Mouse (Mus musculus): ENCODE results near the gene Camsap1. TPM values are rescaled to one million over a fixed set of nuclear protein-coding genes. Genes with fewer than 3 reads are reported as not detected.
A peak's percentile ranks its signal among the peaks of the same experiment; 100 is the strongest.

Gene Camsap1
- polyA plus RNA-seq, 1 experiment from 2014 or later: 95.9 TPM

GRCm38 (mm10) chr2:25888144-25888543 lies 94.9 kb downstream of the Camsap1 start:
- no peaks in the 10 kb centered on the region for H3K27me3 ChIP-seq (ENCODE audit: control insufficient read depth, insufficient read depth, low read length)
- H3K9me3 ChIP-seq (ENCODE audit: control insufficient read depth, low read length): no peaks in the 10 kb centered on the region
- H3K36me3 ChIP-seq (ENCODE audit: control insufficient read depth, insufficient read depth, low read length): no peaks in the 10 kb centered on the region
- no peaks in the 10 kb centered on the region for H3K4me1 ChIP-seq (ENCODE audit: control insufficient read depth, insufficient read depth, low read length)
- no peak overlapping the region for H3K4me3 ChIP-seq (replicated peaks; ENCODE audit: low read depth, low read length)
- H3K4me2 ChIP-seq (ENCODE audit: low read length): no peak overlapping the region
- ATAC-seq (ENCODE audit: low FRiP score, low TSS enrichment) (no peak), DNase-seq (no peak)
- no peak overlapping the region for H3K27ac ChIP-seq (replicated peaks; ENCODE audit: low read depth, low read length)
- H3K9ac ChIP-seq (replicated peaks; ENCODE audit: low read length): no peak overlapping the region
- WGBS: 53% methylated on average over 5 of the region's 5 CpGs

- Histone ChIP-seq H3K36me3 (ENCODE audit: control insufficient read depth, insufficient read depth, low read length) (no peaks in the 10 kb centered on the region), H3K9ac (replicated peaks; ENCODE audit: low read length) (no peak overlapping the region), H3K4me3 (replicated peaks; ENCODE audit: low read depth, low read length) (no peak overlapping the region), H3K9me3 (ENCODE audit: control insufficient read depth, low read length) (no peaks in the 10 kb centered on the region), H3K27me3 (ENCODE audit: control insufficient read depth, insufficient read depth, low read length) (no peaks in the 10 kb centered on the region), H3K4me1 (ENCODE audit: control insufficient read depth, insufficient read depth, low read length) (no peaks in the 10 kb centered on the region), H3K4me2 (ENCODE audit: low read length) (no peak overlapping the region), H3K27ac (replicated peaks; ENCODE audit: low read depth, low read length) (no peak overlapping the region)
- DNase-seq: no peak
- WGBS: 75% methylated on average over 8 of the region's 8 CpGs
- ATAC-seq (ENCODE audit: low FRiP score, low TSS enrichment): no peak
Observed at GRCm38 (mm10) chr2:25887226-25887625, 95.9 kb downstream of the Camsap1 start.

GRCm38 (mm10) chr2:25884756-25885155 lies 98.3 kb downstream of the Camsap1 start:
- H3K4me3 ChIP-seq (replicated peaks; ENCODE audit: low read depth, low read length): no peak overlapping the region
- H3K36me3 ChIP-seq (ENCODE audit: control insufficient read depth, insufficient read depth, low read length): no peaks in the 10 kb centered on the region
- ATAC-seq (ENCODE audit: low FRiP score, low TSS enrichment) (no peak), DNase-seq (no peak)
- 87% methylated on average over 3 of the region's 3 CpGs for WGBS
- no peaks in the 10 kb centered on the region for H3K27me3 ChIP-seq (ENCODE audit: control insufficient read depth, insufficient read depth, low read length)
- H3K27ac ChIP-seq (replicated peaks; ENCODE audit: low read depth, low read length): no peak overlapping the region
- no peak overlapping the region for H3K9ac ChIP-seq (replicated peaks; ENCODE audit: low read length)
- H3K4me1 ChIP-seq (ENCODE audit: control insufficient read depth, insufficient read depth, low read length): no peaks in the 10 kb centered on the region
- H3K4me2 ChIP-seq (ENCODE audit: low read length): no peak overlapping the region
- H3K9me3 ChIP-seq (ENCODE audit: control insufficient read depth, low read length): no peaks in the 10 kb centered on the region

- no peaks in the 10 kb centered on the region for H3K9me3 ChIP-seq (ENCODE audit: control insufficient read depth, low read length)
- no peak overlapping the region for H3K4me3 ChIP-seq (replicated peaks; ENCODE audit: low read depth, low read length)
- no peaks in the 10 kb centered on the region for H3K36me3 ChIP-seq (ENCODE audit: control insufficient read depth, insufficient read depth, low read length)
- no peak overlapping the region for H3K4me2 ChIP-seq (ENCODE audit: low read length)
- no peak for DNase-seq
- no peak overlapping the region for H3K27ac ChIP-seq (replicated peaks; ENCODE audit: low read depth, low read length)
- peaks cover 8% of the 10 kb centered on the region; the same call in 1 of the 2 replicates for H3K4me1 ChIP-seq (ENCODE audit: control insufficient read depth, insufficient read depth, low read length)
- no peaks in the 10 kb centered on the region for H3K27me3 ChIP-seq (ENCODE audit: control insufficient read depth, insufficient read depth, low read length)
- no peak for ATAC-seq (ENCODE audit: low FRiP score, low TSS enrichment)
- 64% methylated on average over 1 of the region's 1 CpGs for WGBS
- no peak overlapping the region for H3K9ac ChIP-seq (replicated peaks; ENCODE audit: low read length)
Observed at GRCm38 (mm10) chr2:25882276-25882675, 100.8 kb downstream of the Camsap1 start.

- ATAC-seq (ENCODE audit: low FRiP score, low TSS enrichment): no peak
- Histone ChIP-seq H3K4me1 (ENCODE audit: control insufficient read depth, insufficient read depth, low read length) (peaks cover 8% of the 10 kb centered on the region; the same call in 1 of the 2 replicates), H3K4me3 (replicated peaks; ENCODE audit: low read depth, low read length) (no peak overlapping the region), H3K27me3 (ENCODE audit: control insufficient read depth, insufficient read depth, low read length) (no peaks in the 10 kb centered on the region), H3K9ac (replicated peaks; ENCODE audit: low read length) (no peak overlapping the region), H3K9me3 (ENCODE audit: control insufficient read depth, low read length) (no peaks in the 10 kb centered on the region), H3K4me2 (ENCODE audit: low read length) (no peak overlapping the region), H3K27ac (replicated peaks; ENCODE audit: low read depth, low read length) (no peak overlapping the region), H3K36me3 (ENCODE audit: control insufficient read depth, insufficient read depth, low read length) (no peaks in the 10 kb centered on the region)
- DNase-seq: no peak
- WGBS: 83% methylated on average over 4 of the region's 4 CpGs
Observed at GRCm38 (mm10) chr2:25879061-25879460, 104.0 kb downstream of the Camsap1 start.

GRCm38 (mm10) chr2:25878516-25878915 lies 104.6 kb downstream of the Camsap1 start:
- Histone ChIP-seq H3K27me3 (ENCODE audit: control insufficient read depth, insufficient read depth, low read length) (no peaks in the 10 kb centered on the region), H3K36me3 (ENCODE audit: control insufficient read depth, insufficient read depth, low read length) (no peaks in the 10 kb centered on the region), H3K9ac (replicated peaks; ENCODE audit: low read length) (peak overlapping the region; percentile 75; the same call in 1 of the 2 replicates), H3K27ac (replicated peaks; ENCODE audit: low read depth, low read length) (no peak overlapping the region), H3K4me2 (ENCODE audit: low read length) (peak overlapping the region; percentile 66), H3K4me1 (ENCODE audit: control insufficient read depth, insufficient read depth, low read length) (peaks cover 8% of the 10 kb centered on the region; the same call in 1 of the 2 replicates), H3K4me3 (replicated peaks; ENCODE audit: low read depth, low read length) (peak overlapping the region; percentile 53), H3K9me3 (ENCODE audit: control insufficient read depth, low read length) (no peaks in the 10 kb centered on the region)
- DNase-seq (no peak), ATAC-seq (ENCODE audit: low FRiP score, low TSS enrichment) (no peak)
- WGBS: 89% methylated on average over 2 of the region's 2 CpGs

- Histone ChIP-seq H3K27me3 (ENCODE audit: control insufficient read depth, insufficient read depth, low read length) (no peaks in the 10 kb centered on the region), H3K9ac (replicated peaks; ENCODE audit: low read length) (peak overlapping the region; percentile 75), H3K4me2 (ENCODE audit: low read length) (peak overlapping the region; percentile 66), H3K36me3 (ENCODE audit: control insufficient read depth, insufficient read depth, low read length) (no peaks in the 10 kb centered on the region), H3K4me1 (ENCODE audit: control insufficient read depth, insufficient read depth, low read length) (peaks cover 8% of the 10 kb centered on the region; the same call in 1 of the 2 replicates), H3K4me3 (replicated peaks; ENCODE audit: low read depth, low read length) (peak overlapping the region; percentile 53), H3K27ac (replicated peaks; ENCODE audit: low read depth, low read length) (no peak overlapping the region), H3K9me3 (ENCODE audit: control insufficient read depth, low read length) (no peaks in the 10 kb centered on the region)
- 2% methylated on average over 49 of the region's 49 CpGs for WGBS
- DNase-seq (peak; percentile 68), ATAC-seq (ENCODE audit: low FRiP score, low TSS enrichment) (peak; percentile 37; the same call in 1 of the 2 replicates)
Observed at GRCm38 (mm10) chr2:25877736-25878268, 105.3 kb downstream of the Camsap1 start.

GRCm38 (mm10) chr2:25877250-25877735 lies 105.8 kb downstream of the Camsap1 start:
- Histone ChIP-seq H3K4me1 (ENCODE audit: control insufficient read depth, insufficient read depth, low read length) (peaks cover 8% of the 10 kb centered on the region; the same call in 1 of the 2 replicates), H3K27ac (replicated peaks; ENCODE audit: low read depth, low read length) (no peak overlapping the region), H3K4me2 (ENCODE audit: low read length) (peak overlapping the region; percentile 66), H3K4me3 (replicated peaks; ENCODE audit: low read depth, low read length) (peak overlapping the region; percentile 53), H3K27me3 (ENCODE audit: control insufficient read depth, insufficient read depth, low read length) (no peaks in the 10 kb centered on the region), H3K9ac (replicated peaks; ENCODE audit: low read length) (peak overlapping the region; percentile 75), H3K36me3 (ENCODE audit: control insufficient read depth, insufficient read depth, low read length) (no peaks in the 10 kb centered on the region), H3K9me3 (ENCODE audit: control insufficient read depth, low read length) (no peaks in the 10 kb centered on the region)
- ATAC-seq (ENCODE audit: low FRiP score, low TSS enrichment) (no peak), DNase-seq (peak; percentile 8)
- WGBS: 24% methylated on average over 7 of the region's 7 CpGs

Measured in midbrain, embryonic 14.5 days (tissue).